Mouse (Mus musculus) right cerebral cortex, postnatal 36 days (tissue): Measurements from ENCODE around the gene Psd.
A peak's percentile ranks its signal among the peaks of the same experiment; 100 is the strongest.

Experiments
- DNase-seq, 2 experiments: peaks; one replicate each; pipeline ENCODE4 v3.0.0; 2022; ENCODE audit warnings: low spot score in 2 of 2, mixed read lengths in 1 of 2

Psd gene

GRCm38 (mm10) chr19:46338942-46339286 lies 12.0 kb upstream of the Psd start:
- DNase-seq: no peak

GRCm38 (mm10) chr19:46338331-46338936 lies 11.5 kb upstream of the Psd start, which contains the start of gene Cuedc2:
Gene Cuedc2, minus strand, starts transcription at chr19:46338702.
- peak; percentile 96 for DNase-seq

GRCm38 (mm10) chr19:46337719-46338330 lies 10.9 kb upstream of the Psd start:
- no peak for DNase-seq

GRCm38 (mm10) chr19:46333906-46334305 lies 7.0 kb upstream of the Psd start:
- DNase-seq: no peak

- no peak for DNase-seq
Measured at GRCm38 (mm10) chr19:46332721-46333339, 5.9 kb upstream of the Psd start.

- DNase-seq: no peak
Measured at GRCm38 (mm10) chr19:46331936-46332335, 5.0 kb upstream of the Psd start.

GRCm38 (mm10) chr19:46331326-46331725 lies 4.4 kb upstream of the Psd start:
- DNase-seq: no peak

GRCm38 (mm10) chr19:46330696-46331095 lies 3.7 kb upstream of the Psd start:
- DNase-seq: no peak

- DNase-seq: no peak
Measured at GRCm38 (mm10) chr19:46329951-46330350, 3.0 kb upstream of the Psd start.

- no peak for DNase-seq
Measured at GRCm38 (mm10) chr19:46329031-46329641, 2.2 kb upstream of the Psd start.

- peak; percentile 93 for DNase-seq
Measured at GRCm38 (mm10) chr19:46328081-46329030, 1.4 kb upstream of the Psd start, which contains the start of gene Fbxl15. Gene Fbxl15, plus strand, starts transcription at chr19:46328184.

- DNase-seq: no peak
Measured at GRCm38 (mm10) chr19:46327531-46328064, 642 bp upstream of the Psd start.

GRCm38 (mm10) chr19:46326019-46326755 lies 769 bp downstream of the Psd start:
- no peak for DNase-seq

GRCm38 (mm10) chr19:46324918-46325317 lies 2.0 kb downstream of the Psd start:
- DNase-seq: no peak

GRCm38 (mm10) chr19:46324366-46324765 lies 2.6 kb downstream of the Psd start:
- DNase-seq: no peak

GRCm38 (mm10) chr19:46323716-46324115 lies 3.2 kb downstream of the Psd start:
- no peak for DNase-seq

GRCm38 (mm10) chr19:46322996-46323572 lies 3.9 kb downstream of the Psd start:
- no peak for DNase-seq

GRCm38 (mm10) chr19:46322144-46322995 lies 4.6 kb downstream of the Psd start:
- no peak for DNase-seq
